ENCODE assay signal across 28 mouse cellular contexts in genomic region chr10:61558631-61559030, GRCm38 (mm10). TPM values are rescaled to one million over a fixed set of nuclear protein-coding genes. Genes with fewer than 3 reads are reported as not detected.
"Had no signal": no experiment of that assay in that cellular context is flagged by ENCODE, and none has a peak within 500 bp of the region (broad histone marks: within the 10 kb centered on the region; RNA-seq: fewer than 3 reads in every experiment).

No protein-coding gene starts in this region.

- H3K9ac ChIP-seq: heart, embryonic 13.5 days; heart, embryonic 15.5 days; hindbrain, embryonic 13.5 days; hindbrain, embryonic 15.5 days; kidney, embryonic 15.5 days; limb, embryonic 12.5 days had no signal

- H3K4me2 ChIP-seq: heart, embryonic 11.5 days; heart, embryonic 13.5 days; heart, embryonic 15.5 days; hindbrain, embryonic 13.5 days; hindbrain, embryonic 15.5 days; kidney, embryonic 15.5 days; limb, embryonic 12.5 days had no signal

- DNase-seq: gastrocnemius, adult 2 months; gastrocnemius, postnatal 10 days; gastrocnemius, postnatal 25 days; heart, adult 18-20 months; heart, postnatal 14 days; heart, postnatal 36 days; kidney, adult 11 months; kidney, adult 2 months; kidney, adult 9 months; kidney, postnatal 14 days; kidney, postnatal 36 days; layer of hippocampus, adult 9-11 months; layer of hippocampus, postnatal 36 days; liver had no signal

- ATAC-seq: hindbrain, postnatal 0 days; intestine, embryonic 16.5 days had no signal

- H3K4me1 ChIP-seq: heart, embryonic 15.5 days; hindbrain, embryonic 13.5 days; hindbrain, embryonic 15.5 days; kidney, embryonic 15.5 days; limb, embryonic 10.5 days; limb, embryonic 12.5 days had no signal

- H3K9me3 ChIP-seq: heart, embryonic 15.5 days; kidney, embryonic 15.5 days; limb, embryonic 10.5 days had no signal

- H3K36me3 ChIP-seq: hindbrain, embryonic 15.5 days; kidney, embryonic 15.5 days had no signal

- H3K27ac ChIP-seq: gastrocnemius, adult 2 months; heart, embryonic 15.5 days; hindbrain, embryonic 13.5 days; hindbrain, embryonic 15.5 days; hindbrain, postnatal 0 days; kidney, embryonic 15.5 days; kidney, postnatal 0 days; limb, embryonic 10.5 days; limb, embryonic 12.5 days had no signal

- H3K27me3 ChIP-seq: heart, embryonic 13.5 days; heart, embryonic 15.5 days; hindbrain, embryonic 13.5 days; hindbrain, embryonic 15.5 days; kidney, embryonic 15.5 days; limb, embryonic 12.5 days had no signal

- H3K4me3 ChIP-seq: gastrocnemius, adult 2 months; heart, embryonic 13.5 days; heart, embryonic 15.5 days; hindbrain, embryonic 13.5 days; hindbrain, embryonic 15.5 days; kidney, embryonic 15.5 days; limb, embryonic 10.5 days; limb, embryonic 12.5 days had no signal

RNA-seq across cellular contexts. Expression of gene Npffr1, which starts 36.7 kb away (rescaled TPM):
- total RNA-seq: gastrocnemius, postnatal 25 days; granulocyte monocyte progenitor cell, adult 5-6 weeks; heart, postnatal 14 days; heart, postnatal 36 days; hematopoietic stem cell, adult 5-6 weeks had no signal
- polyA plus RNA-seq: heart, embryonic 15.5 days; large intestine, adult 2 months; limb, embryonic 10.5 days had no signal
